25 mouse cellular contexts compared by ENCODE assay signal in the genomic region with DNA sequence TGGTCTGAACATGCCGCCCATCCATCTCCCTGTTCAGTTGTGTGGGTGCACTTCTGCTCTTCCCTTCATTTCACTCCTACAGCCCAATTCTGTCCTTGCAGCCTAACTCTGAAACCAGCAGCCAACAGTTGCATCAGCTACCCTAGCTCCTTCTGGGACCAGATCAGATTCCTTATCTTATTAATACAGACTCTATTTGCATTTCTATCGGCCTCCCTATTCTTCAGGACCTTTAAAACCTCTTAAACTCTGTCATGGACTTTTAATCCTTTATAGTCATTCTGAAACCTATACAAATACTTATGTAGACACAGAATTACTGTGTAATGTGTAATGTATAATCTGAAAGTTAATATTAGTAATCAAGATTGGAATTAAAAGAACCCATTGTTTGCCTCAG.
"Had no signal": no experiment of that assay in that cellular context is flagged by ENCODE, and none has a peak within 500 bp of the region (broad histone marks: within the 10 kb centered on the region; RNA-seq: fewer than 3 reads in every experiment).

No protein-coding gene starts in this region.

- H3K36me3 ChIP-seq: heart, embryonic 10.5 days; heart, embryonic 12.5 days; hindbrain, embryonic 10.5 days; hindbrain, embryonic 12.5 days; intestine, embryonic 15.5 days; limb, embryonic 10.5 days; limb, embryonic 12.5 days had no signal

- H3K4me1 ChIP-seq: heart, embryonic 10.5 days; heart, embryonic 12.5 days; hindbrain, embryonic 10.5 days; hindbrain, embryonic 12.5 days; intestine, embryonic 15.5 days; limb, embryonic 10.5 days; limb, embryonic 12.5 days had no signal

- H3K9ac ChIP-seq: heart, embryonic 12.5 days; hindbrain, embryonic 12.5 days; hindbrain, embryonic 14.5 days; intestine, embryonic 15.5 days; limb, embryonic 12.5 days had no signal

- H3K4me2 ChIP-seq: heart, embryonic 12.5 days; hindbrain, embryonic 12.5 days; hindbrain, embryonic 14.5 days; intestine, embryonic 15.5 days; limb, embryonic 12.5 days had no signal

- DNase-seq: gastrocnemius, adult 2 months; gastrocnemius, postnatal 10 days; gastrocnemius, postnatal 25 days; heart, adult 18-20 months; heart, postnatal 10 days; heart, postnatal 4 days; kidney, adult 18-20 months; kidney, adult 8-10 months; kidney, postnatal 10 days; kidney, postnatal 25 days; kidney, postnatal 4 days; liver had no signal

- H3K27ac ChIP-seq: gastrocnemius, adult 2 months; heart, embryonic 10.5 days; hindbrain, embryonic 10.5 days; hindbrain, embryonic 12.5 days; hindbrain, embryonic 14.5 days; intestine, embryonic 15.5 days; layer of hippocampus, adult 2 months; left cerebral cortex, adult 2 months; limb, embryonic 10.5 days; limb, embryonic 12.5 days had no signal

- H3K9me3 ChIP-seq: heart, embryonic 10.5 days; heart, embryonic 12.5 days; hindbrain, embryonic 10.5 days; hindbrain, embryonic 12.5 days; intestine, embryonic 15.5 days; limb, embryonic 10.5 days; limb, embryonic 12.5 days had no signal

- H3K27me3 ChIP-seq: heart, embryonic 12.5 days; hindbrain, embryonic 12.5 days; intestine, embryonic 15.5 days; limb, embryonic 12.5 days had no signal

- ATAC-seq: hindbrain, embryonic 16.5 days; inflammation-experienced regulatory T-cells, adult 6 months; intestine, embryonic 15.5 days; intestine, postnatal 0 days had no signal

- H3K4me3 ChIP-seq: gastrocnemius, adult 2 months; heart, embryonic 10.5 days; heart, embryonic 12.5 days; hindbrain, embryonic 10.5 days; hindbrain, embryonic 12.5 days; intestine, embryonic 15.5 days; layer of hippocampus, adult 2 months; left cerebral cortex, adult 2 months; limb, embryonic 10.5 days; limb, embryonic 12.5 days had no signal
